Mouse (Mus musculus) limb, embryonic 14.5 days (tissue): Measurements from ENCODE around the gene Izumo1r. TPM values are rescaled to one million over a fixed set of nuclear protein-coding genes. Genes with fewer than 3 reads are reported as not detected.

Experiments used
- ATAC-seq: fragments of 200-750 bp; cut with Nextera tagmentation; 2 replicates; pipeline ENCODE4 v1.8.0; 2017; ENCODE audit warnings: low read depth, moderate number of reproducible peaks, moderate TSS enrichment; ENCODE audit not compliant: low FRiP score
- DNase-seq: peaks from one replicate; pipeline ENCODE4 v3.0.0-alpha.2; 2015; ENCODE audit warnings: low spot score
- H3K27ac ChIP-seq: fragments of 300-500 bp; sonication (generic); replicated peaks from 2 replicates; pipeline ENCODE4 v1.5.1; 2014; ENCODE audit warnings: low read depth, mild to moderate bottlenecking, low read length, moderate library complexity, mixed read lengths
- H3K27me3 ChIP-seq: fragments of 300-500 bp; sonication (generic); 2 replicates; pipeline ENCODE4 v1.6.1; 2014; ENCODE audit warnings: low read length, mixed read lengths; ENCODE audit not compliant: control insufficient read depth, insufficient read depth
- H3K36me3 ChIP-seq: fragments of 300-500 bp; sonication (generic); 2 replicates; pipeline ENCODE4 v1.6.1; 2014; ENCODE audit warnings: mild to moderate bottlenecking, low read length, moderate library complexity, mixed read lengths; ENCODE audit not compliant: control insufficient read depth, insufficient read depth
- H3K4me1 ChIP-seq: fragments of 300-500 bp; sonication (generic); 2 replicates; pipeline ENCODE4 v1.6.1; 2014; ENCODE audit warnings: antibody characterized with exemption, low read length, mixed read lengths; ENCODE audit not compliant: control insufficient read depth, insufficient read depth
- H3K4me2 ChIP-seq: fragments of 300-500 bp; sonication (generic); replicated peaks from 2 replicates; pipeline ENCODE4 v1.6.1; 2014; ENCODE audit warnings: low read depth, mild to moderate bottlenecking, low read length, moderate library complexity; ENCODE audit not compliant: severe bottlenecking
- H3K4me3 ChIP-seq: fragments of 300-500 bp; sonication (generic); replicated peaks from 2 replicates; pipeline ENCODE4 v1.5.1; 2014; ENCODE audit warnings: low read length
- H3K9ac ChIP-seq: fragments of 300-500 bp; sonication (generic); 2 replicates; pipeline ENCODE4 v1.6.1; 2014; ENCODE audit warnings: mild to moderate bottlenecking, low read depth, low read length, moderate library complexity; ENCODE audit not compliant: severe bottlenecking
- H3K9me3 ChIP-seq: fragments of 300-500 bp; sonication (generic); 2 replicates; pipeline ENCODE4 v1.6.1; 2016; ENCODE audit warnings: low read length; ENCODE audit not compliant: control insufficient read depth
- POLR2A ChIP-seq: fragments of 200-500 bp; IDR thresholded peaks from 2 replicates; pipeline ENCODE4 v1.8.0; 2012; ENCODE audit warnings: inconsistent platforms, mild to moderate bottlenecking, moderate library complexity, borderline replicate concordance; ENCODE audit not compliant: insufficient read depth, insufficient read length; ENCODE audit errors: extremely low read depth
- WGBS: fragments of 180-500 bp; shearing (Covaris S2); extraction: QIAGEN DNeasy Blood & Tissue Kit; methylation state at CpG from one replicate; pipeline ENCODE4 v1.1.7; 2014; 5-methylcytosine and 5-hydroxymethylcytosine counted together
- polyA plus RNA-seq, 2 experiments: library from polyadenylated mRNA; depleted of rRNA in 1 of 2; stranded (reverse) in 1 of 2; unstranded in 1 of 2; fragments of >200 nt; fragmentation: Nextera tagmentation in 1 of 2; extraction: Ambion mirVana in 1 of 2; gene quantifications; 2 replicates each; pipeline versions ENCODE4 v1.2.1 to v1.2.3; 2012 to 2014

Izumo1r gene
- polyA plus RNA-seq, 2 experiments, result 1.1 TPM; not detected in 1

GRCm38 (mm10) chr9:14918825-14919668, 15.3 kb upstream of the Izumo1r start:
- no peak overlapping the region for H3K9ac ChIP-seq
- WGBS, result 53% methylated on average over 5 of the region's 5 CpGs
- DNase-seq (no peak), ATAC-seq (no peak)
- no peaks in the 10 kb centered on the region for H3K9me3 ChIP-seq
- no peaks in the 10 kb centered on the region for H3K27me3 ChIP-seq
- no peaks in the 10 kb centered on the region for H3K36me3 ChIP-seq
- no peak overlapping the region for H3K4me2 ChIP-seq
- no peak overlapping the region for H3K4me3 ChIP-seq
- H3K27ac ChIP-seq, result no peak overlapping the region
- no peaks in the 10 kb centered on the region for H3K4me1 ChIP-seq
- no peak for TF ChIP-seq POLR2A

GRCm38 (mm10) chr9:14917661-14918060, 13.9 kb upstream of the Izumo1r start:
- H3K4me2 ChIP-seq, result no peak overlapping the region
- H3K4me3 ChIP-seq, result no peak overlapping the region
- DNase-seq (no peak), ATAC-seq (no peak)
- H3K27me3 ChIP-seq, result no peaks in the 10 kb centered on the region
- no peaks in the 10 kb centered on the region for H3K9me3 ChIP-seq
- no peaks in the 10 kb centered on the region for H3K4me1 ChIP-seq
- 97% methylated on average over 2 of the region's 2 CpGs for WGBS
- TF ChIP-seq POLR2A, result no peak
- no peak overlapping the region for H3K9ac ChIP-seq
- H3K27ac ChIP-seq, result no peak overlapping the region
- no peaks in the 10 kb centered on the region for H3K36me3 ChIP-seq

- Histone ChIP-seq H3K9me3 (no peaks in the 10 kb centered on the region), H3K9ac (no peak overlapping the region), H3K4me1 (no peaks in the 10 kb centered on the region), H3K36me3 (no peaks in the 10 kb centered on the region), H3K4me3 (no peak overlapping the region), H3K27ac (no peak overlapping the region), H3K27me3 (no peaks in the 10 kb centered on the region), H3K4me2 (no peak overlapping the region)
- ATAC-seq (no peak), DNase-seq (no peak)
- 78% methylated on average over 2 of the region's 2 CpGs for WGBS
- TF ChIP-seq POLR2A, result no peak
These were observed 8.3 kb upstream of the Izumo1r start for GRCm38 (mm10) chr9:14912037-14912436.

- Histone ChIP-seq H3K4me1 (peaks cover 6% of the 10 kb centered on the region), H3K9me3 (no peaks in the 10 kb centered on the region), H3K36me3 (no peaks in the 10 kb centered on the region), H3K9ac (no peak overlapping the region), H3K4me2 (no peak overlapping the region), H3K27ac (no peak overlapping the region), H3K27me3 (no peaks in the 10 kb centered on the region), H3K4me3 (no peak overlapping the region)
- DNase-seq (no peak), ATAC-seq (no peak)
- no peak for TF ChIP-seq POLR2A
- 55% methylated on average over 5 of the region's 5 CpGs for WGBS
These were observed 6.2 kb upstream of the Izumo1r start for GRCm38 (mm10) chr9:14909981-14910380.

GRCm38 (mm10) chr9:14907816-14908415, 4.2 kb upstream of the Izumo1r start:
- ATAC-seq (no peak), DNase-seq (no peak)
- no peaks in the 10 kb centered on the region for H3K9me3 ChIP-seq

More at GRCm38 (mm10) chr9:14907816-14908415, 4.2 kb upstream of the Izumo1r start:
- Histone ChIP-seq H3K36me3 (no peaks in the 10 kb centered on the region), H3K4me1 (peaks cover 12% of the 10 kb centered on the region), H3K4me2 (no peak overlapping the region), H3K9ac (no peak overlapping the region), H3K4me3 (no peak overlapping the region), H3K27me3 (no peaks in the 10 kb centered on the region), H3K27ac (no peak overlapping the region)
- no peak for TF ChIP-seq POLR2A
- 65% methylated on average over 7 of the region's 7 CpGs for WGBS
